Mouse (Mus musculus) urinary bladder, postnatal 4 days (tissue): ENCODE results near the gene Csad.

Experiments
- DNase-seq, 2 experiments: peaks; one replicate each; pipeline ENCODE4 v3.0.0; 2021 to 2022; ENCODE audit warnings: low spot score in 2 of 2

Csad gene

GRCm38 (mm10) chr15:102202971-102203834 is 1.3 kb downstream of the Csad start, which contains the start of gene Zfp740:
Gene Zfp740, plus strand, starts transcription at chr15:102203249.
- DNase-seq, result peak; percentile 97

- no peak for DNase-seq
Measured at GRCm38 (mm10) chr15:102198841-102199240, 5.7 kb downstream of the Csad start.

- no peak for DNase-seq
Measured at GRCm38 (mm10) chr15:102195373-102195772, 9.2 kb downstream of the Csad start.

GRCm38 (mm10) chr15:102194439-102194838 is 10.1 kb downstream of the Csad start:
- no peak for DNase-seq

- DNase-seq, result no peak
Measured at GRCm38 (mm10) chr15:102193652-102194051, 10.9 kb downstream of the Csad start.

GRCm38 (mm10) chr15:102192820-102193386 is 11.6 kb downstream of the Csad start:
- DNase-seq, result no peak

- no peak for DNase-seq
Measured at GRCm38 (mm10) chr15:102192271-102192812, 12.2 kb downstream of the Csad start.

GRCm38 (mm10) chr15:102191699-102192098 is 12.8 kb downstream of the Csad start:
- DNase-seq, result no peak

- DNase-seq, result no peak
Measured at GRCm38 (mm10) chr15:102188883-102189282, 15.6 kb downstream of the Csad start.

- DNase-seq, result peak; percentile 44 to 66
Measured at GRCm38 (mm10) chr15:102188096-102188495, 16.4 kb downstream of the Csad start.

GRCm38 (mm10) chr15:102186239-102186638 is 18.3 kb downstream of the Csad start:
- no peak for DNase-seq

- no peak for DNase-seq
Measured at GRCm38 (mm10) chr15:102183076-102183475, 21.4 kb downstream of the Csad start.

GRCm38 (mm10) chr15:102179924-102180323 is 24.6 kb downstream of the Csad start:
- DNase-seq, result no peak

GRCm38 (mm10) chr15:102179106-102179505 is 25.4 kb downstream of the Csad start:
- no peak for DNase-seq

- DNase-seq, result peak; percentile 58 to 80
Measured at GRCm38 (mm10) chr15:102178279-102178678, 26.2 kb downstream of the Csad start.

- no peak for DNase-seq
Measured at GRCm38 (mm10) chr15:102177417-102177816, 27.1 kb downstream of the Csad start.

- no peak for DNase-seq
Measured at GRCm38 (mm10) chr15:102176571-102177316, 27.8 kb downstream of the Csad start.

- DNase-seq, result no peak
Measured at GRCm38 (mm10) chr15:102175736-102176319, 28.7 kb downstream of the Csad start.

- no peak for DNase-seq
Measured at GRCm38 (mm10) chr15:102173581-102173980, 30.9 kb downstream of the Csad start.

- DNase-seq, result no peak
Measured at GRCm38 (mm10) chr15:102169064-102169463, 35.5 kb downstream of the Csad start.

- no peak for DNase-seq
Measured at GRCm38 (mm10) chr15:102167620-102168021, 36.9 kb downstream of the Csad start.
